Mouse (Mus musculus) heart, adult 18-20 months (tissue): Measurements from ENCODE around the gene B3gnt2. TPM values are rescaled to one million over a fixed set of nuclear protein-coding genes. Genes with fewer than 3 reads are reported as not detected.

ENCODE experiments used
- DNase-seq, 2 experiments: peaks; one replicate each; pipeline ENCODE4 v3.0.0; 2021 to 2022; ENCODE audit warnings: mixed read lengths in 1 of 2
- total RNA-seq, 2 experiments: library from RNA; stranded (reverse); gene quantifications; 2 replicates each; pipeline ENCODE4 v1.2.3; 2021

The B3gnt2 gene
- total RNA-seq, 2 experiments from 2014 or later: 2.4 to 5.9 TPM

GRCm38 (mm10) chr11:22847732-22848648, 12.8 kb downstream of the B3gnt2 start:
- DNase-seq: peak; percentile 71 to 83

- peak in 1 of 2 experiments; percentile 6 for DNase-seq
These were observed 13.6 kb downstream of the B3gnt2 start for GRCm38 (mm10) chr11:22846960-22847731.

- peak in 1 of 2 experiments; percentile 6 for DNase-seq
These were observed 14.5 kb downstream of the B3gnt2 start for GRCm38 (mm10) chr11:22846093-22846835.

- DNase-seq: peak in 1 of 2 experiments; percentile 25
These were observed 15.7 kb downstream of the B3gnt2 start for GRCm38 (mm10) chr11:22844754-22845718.

- DNase-seq: no peak
These were observed 21.3 kb downstream of the B3gnt2 start for GRCm38 (mm10) chr11:22839456-22839855.

- no peak for DNase-seq
These were observed 22.4 kb downstream of the B3gnt2 start for GRCm38 (mm10) chr11:22838361-22838760.

- DNase-seq: no peak
These were observed 24.5 kb downstream of the B3gnt2 start for GRCm38 (mm10) chr11:22836269-22836668.

GRCm38 (mm10) chr11:22832600-22832999, 28.2 kb downstream of the B3gnt2 start:
- no peak for DNase-seq

GRCm38 (mm10) chr11:22831916-22832315, 28.8 kb downstream of the B3gnt2 start:
- DNase-seq: no peak

- DNase-seq: no peak
These were observed 30.1 kb downstream of the B3gnt2 start for GRCm38 (mm10) chr11:22830684-22831083.

GRCm38 (mm10) chr11:22830179-22830611, 30.6 kb downstream of the B3gnt2 start:
- DNase-seq: no peak

- no peak for DNase-seq
These were observed 31.7 kb downstream of the B3gnt2 start for GRCm38 (mm10) chr11:22828988-22829632.

- no peak for DNase-seq
These were observed 33.2 kb downstream of the B3gnt2 start for GRCm38 (mm10) chr11:22827514-22828080.

- no peak for DNase-seq
These were observed 34.1 kb downstream of the B3gnt2 start for GRCm38 (mm10) chr11:22826665-22827064.

- DNase-seq: no peak
These were observed 34.7 kb downstream of the B3gnt2 start for GRCm38 (mm10) chr11:22826051-22826450.

GRCm38 (mm10) chr11:22825548-22825947, 35.2 kb downstream of the B3gnt2 start:
- DNase-seq: no peak

- peak in 1 of 2 experiments; percentile 49 for DNase-seq
These were observed 36.6 kb downstream of the B3gnt2 start for GRCm38 (mm10) chr11:22824049-22824705.

- DNase-seq: no peak
These were observed 39.5 kb downstream of the B3gnt2 start for GRCm38 (mm10) chr11:22821243-22821642.

GRCm38 (mm10) chr11:22818371-22818770, 42.4 kb downstream of the B3gnt2 start:
- peak in 1 of 2 experiments; percentile 21 for DNase-seq
